ENCODE assay signal across 12 mouse cellular contexts in the genomic region with DNA sequence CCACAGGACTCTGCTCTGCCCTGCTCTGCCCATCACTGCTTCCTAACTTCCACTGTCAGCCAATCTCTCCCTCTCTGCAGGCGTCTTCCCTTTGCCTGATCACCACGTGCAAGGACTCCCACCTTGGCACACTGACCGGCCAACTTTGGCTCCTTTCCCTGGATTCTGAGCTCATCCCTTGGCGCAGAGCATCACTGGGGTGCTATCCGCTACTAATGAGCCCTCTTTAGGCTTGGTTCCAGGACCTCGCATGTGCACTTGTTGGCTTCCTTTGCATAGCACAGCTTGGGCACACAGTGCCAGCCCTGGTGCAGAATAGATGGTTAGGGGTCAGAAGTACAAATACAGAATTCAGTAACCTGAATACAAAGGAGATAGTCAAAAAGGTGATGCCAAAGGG. TPM values are rescaled to one million over a fixed set of nuclear protein-coding genes. Genes with fewer than 3 reads are reported as not detected.
DNase-seq lines count a peak whose midpoint lies in the region; ATAC-seq lines count a peak whose summit lies in the region.
"Had no signal": no experiment of that assay in that cellular context is flagged by ENCODE, and none has a peak within 500 bp of the region (broad histone marks: within the 10 kb centered on the region; RNA-seq: fewer than 3 reads in every experiment).

No protein-coding gene starts in this region.

- no peaks in the 10 kb centered on the region for H3K27me3 ChIP-seq in midbrain, embryonic 14.5 days (ENCODE audit: control insufficient read depth, insufficient read depth, low read length)
- H3K27me3 ChIP-seq in midbrain, embryonic 16.5 days (ENCODE audit: control insufficient read depth, insufficient read depth, low read depth, low read length) = no peaks in the 10 kb centered on the region
- H3K27me3 ChIP-seq: limb, embryonic 13.5 days had no signal

- DNase-seq in gastrocnemius, postnatal 10 days = peak; percentile 10
- DNase-seq in gastrocnemius, postnatal 14 days = no peak
- DNase-seq in midbrain, embryonic 14.5 days = peak; percentile 30
- DNase-seq in cerebellum, adult 18-20 months = peak; percentile 67 to 69
- DNase-seq in layer of hippocampus, postnatal 10 days (ENCODE audit: low spot score in 2 of 2) = peak; percentile 53 to 71
- DNase-seq in retina, embryonic 14.5 days (ENCODE audit: low spot score) = no peak

- no peaks in the 10 kb centered on the region for H3K36me3 ChIP-seq in midbrain, embryonic 14.5 days (ENCODE audit: control insufficient read depth, insufficient read depth, low read length)
- H3K36me3 ChIP-seq in midbrain, embryonic 16.5 days (ENCODE audit: control insufficient read depth, insufficient read depth, low read length) = no peaks in the 10 kb centered on the region
- H3K36me3 ChIP-seq: limb, embryonic 13.5 days had no signal

- no peaks in the 10 kb centered on the region for H3K4me1 ChIP-seq in midbrain, embryonic 14.5 days (ENCODE audit: control insufficient read depth, insufficient read depth, low read length)
- no peaks in the 10 kb centered on the region for H3K4me1 ChIP-seq in midbrain, embryonic 16.5 days (ENCODE audit: control insufficient read depth, insufficient read depth, low read length)
- H3K4me1 ChIP-seq: limb, embryonic 13.5 days had no signal

- no peak overlapping the region for H3K27ac ChIP-seq in midbrain, embryonic 14.5 days (replicated peaks; ENCODE audit: low read depth, low read length)
- H3K27ac ChIP-seq in midbrain, embryonic 16.5 days (ENCODE audit: low read length) = no peak overlapping the region
- H3K27ac ChIP-seq: limb, embryonic 13.5 days had no signal

- ATAC-seq in midbrain, embryonic 14.5 days (ENCODE audit: low FRiP score, low TSS enrichment) = no peak
- no peak for ATAC-seq in midbrain, embryonic 16.5 days
- ATAC-seq in erythroblast, adult 5-6 weeks (replicated peaks; ENCODE audit: low FRiP score, poor library complexity, severe bottlenecking) = no peak

- H3K4me2 ChIP-seq in midbrain, embryonic 14.5 days (ENCODE audit: low read length) = no peak overlapping the region
- no peak overlapping the region for H3K4me2 ChIP-seq in midbrain, embryonic 16.5 days (ENCODE audit: low read length)
- H3K4me2 ChIP-seq: limb, embryonic 13.5 days had no signal

- no peaks in the 10 kb centered on the region for H3K9me3 ChIP-seq in midbrain, embryonic 14.5 days (ENCODE audit: control insufficient read depth, low read length)
- no peaks in the 10 kb centered on the region for H3K9me3 ChIP-seq in midbrain, embryonic 16.5 days (replicated peaks; ENCODE audit: control insufficient read depth, low read length, poor library complexity, severe bottlenecking)
- H3K9me3 ChIP-seq: limb, embryonic 13.5 days had no signal

- 86% methylated on average over 6 of the region's 6 CpGs for WGBS in midbrain, embryonic 14.5 days
- WGBS in midbrain, embryonic 16.5 days = 75% methylated on average over 6 of the region's 6 CpGs

- H3K4me3 ChIP-seq in midbrain, embryonic 14.5 days (replicated peaks; ENCODE audit: low read depth, low read length) = no peak overlapping the region
- no peak overlapping the region for H3K4me3 ChIP-seq in midbrain, embryonic 16.5 days (ENCODE audit: low read depth, low read length)
- H3K4me3 ChIP-seq: limb, embryonic 13.5 days had no signal

- no peak overlapping the region for H3K9ac ChIP-seq in midbrain, embryonic 14.5 days (replicated peaks; ENCODE audit: low read length)
- H3K9ac ChIP-seq in midbrain, embryonic 16.5 days (ENCODE audit: low read depth, low read length) = no peak overlapping the region
- H3K9ac ChIP-seq: limb, embryonic 13.5 days had no signal

- intact Hi-C loops in gastrocnemius, postnatal 14 days (cut with DNase I; ENCODE audit: low total_unique reads) = loop anchor here (10.0 kb wide), 1 partner anchor 196 kb away; no protein-coding TSS in a partner anchor

RNA-seq across cellular contexts. Expression of a gene that starts 15.9 kb away (rescaled TPM):
- total RNA-seq in gastrocnemius, postnatal 10 days (2021) = under 1 TPM in 1 of 2 experiments, not detected in 1; 0.12 TPM
- total RNA-seq in gastrocnemius, postnatal 14 days (2021) = not detected
- polyA plus RNA-seq in midbrain, embryonic 14.5 days (2014; fragmentation: Nextera tagmentation; extraction: Ambion mirVana) = 32.7 and 37.9 TPM in 2 replicates
- 36.6 and 38.2 TPM in 2 replicates for polyA plus RNA-seq in midbrain, embryonic 16.5 days (2015; fragmentation: Nextera tagmentation; extraction: Ambion mirVana)
- 10 to 100 TPM; 37.8 to 40.0 TPM for total RNA-seq in layer of hippocampus, postnatal 10 days (2021)
- total RNA-seq in erythroblast, adult 5-6 weeks (2015; ENCODE audit: low replicate concordance) = under 0.01 and 1.7 TPM in 2 replicates
- total RNA-seq in erythroblast, adult 5-6 weeks (2017; ENCODE audit: low replicate concordance) = 0.56 and 2.3 TPM in 2 replicates

RNA-seq across cellular contexts. Expression of a gene that starts 17.0 kb away (rescaled TPM):
- not detected for total RNA-seq in gastrocnemius, postnatal 10 days (2021)
- total RNA-seq in gastrocnemius, postnatal 14 days (2021) = not detected
- polyA plus RNA-seq in midbrain, embryonic 14.5 days (2014; fragmentation: Nextera tagmentation; extraction: Ambion mirVana) = not detected in 2 replicates
- not detected in 2 replicates for polyA plus RNA-seq in midbrain, embryonic 16.5 days (2015; fragmentation: Nextera tagmentation; extraction: Ambion mirVana)
- not detected for total RNA-seq in layer of hippocampus, postnatal 10 days (2021)
- not detected in 2 replicates for total RNA-seq in erythroblast, adult 5-6 weeks (2015; ENCODE audit: low replicate concordance)
- not detected in 2 replicates for total RNA-seq in erythroblast, adult 5-6 weeks (2017; ENCODE audit: low replicate concordance)
- total RNA-seq: gastrocnemius, adult 8-10 months; megakaryocyte, adult 5-6 weeks had no signal
- polyA plus RNA-seq: limb, embryonic 13.5 days; stomach, embryonic 16.5 days had no signal

RNA-seq across cellular contexts. Expression of a gene that starts 47.9 kb away (rescaled TPM):
- total RNA-seq in gastrocnemius, postnatal 10 days (2021) = 10 to 100 TPM in 1 of 2 experiments, under 1 TPM in 1; 0.52 to 13.3 TPM
- 1 to 10 TPM in 1 of 2 experiments, not detected in 1; 8.9 TPM for total RNA-seq in gastrocnemius, postnatal 14 days (2021)
- polyA plus RNA-seq in midbrain, embryonic 14.5 days (2014; fragmentation: Nextera tagmentation; extraction: Ambion mirVana) = 0.61 and 1.1 TPM in 2 replicates
- 0.61 and 0.67 TPM in 2 replicates for polyA plus RNA-seq in midbrain, embryonic 16.5 days (2015; fragmentation: Nextera tagmentation; extraction: Ambion mirVana)
- total RNA-seq in layer of hippocampus, postnatal 10 days (2021) = 1 to 10 TPM in 1 of 2 experiments, not detected in 1; 5.7 TPM
- 4.6 and 9.0 TPM in 2 replicates for total RNA-seq in erythroblast, adult 5-6 weeks (2015; ENCODE audit: low replicate concordance)
- total RNA-seq in erythroblast, adult 5-6 weeks (2017; ENCODE audit: low replicate concordance) = 0.98 and 2.9 TPM in 2 replicates

Comparison
In these comparisons a context has a peak if more than half of its experiments do, and no peak if none do; other contexts are left out.
1. DNase-seq: peak in gastrocnemius, postnatal 10 days (single experiment), midbrain, embryonic 14.5 days (single experiment), cerebellum, adult 18-20 months (2 of 2) and layer of hippocampus, postnatal 10 days (2 of 2); none in gastrocnemius, postnatal 14 days (single experiment) and retina, embryonic 14.5 days (single experiment).
2. RNA of a gene that starts 15.9 kb away (total RNA-seq): 37.8 to 40.0 TPM in layer of hippocampus, postnatal 10 days; under 0.01 to 2.3 TPM in erythroblast, adult 5-6 weeks, 0.12 TPM in gastrocnemius, postnatal 10 days and not detected in gastrocnemius, postnatal 14 days; every median in the first group is over 10 times any median in the second.